Mouse (Mus musculus): ENCODE data around the gene 2700097O09Rik.

DNA sequence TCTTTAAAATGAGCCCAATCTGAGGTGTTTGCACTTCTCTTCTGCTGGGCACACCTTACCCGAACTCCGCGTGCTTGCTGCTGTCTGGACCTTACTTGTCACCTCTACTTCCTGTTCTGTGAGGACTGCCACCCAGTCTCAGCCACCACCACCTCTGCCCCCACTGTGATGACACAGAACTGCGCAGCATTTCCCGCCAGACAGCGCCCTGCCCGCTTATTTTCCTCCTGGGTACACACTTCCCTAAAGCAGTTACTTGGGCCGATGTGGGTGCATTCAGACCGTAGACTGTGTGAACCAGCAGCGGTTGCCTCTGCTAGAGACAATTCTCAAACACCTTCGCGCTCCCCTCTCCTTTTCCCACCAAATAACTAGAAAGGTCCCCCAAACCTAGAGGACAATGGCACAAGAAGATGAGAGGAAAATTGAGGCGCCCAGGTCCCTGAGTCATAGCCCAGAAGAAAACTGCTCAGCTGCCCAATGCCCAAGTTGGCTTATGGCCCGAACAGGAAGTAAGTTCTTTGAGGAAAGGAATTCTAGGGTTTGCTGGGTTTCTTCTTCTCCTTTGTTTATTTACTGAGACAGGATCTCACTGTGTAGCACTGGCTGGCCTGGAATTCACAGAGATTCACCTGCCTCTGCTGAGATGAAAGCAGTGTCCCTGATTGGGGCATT is 80.8 kb downstream of the 2700097O09Rik start:
- TF ChIP-seq CTCF (IDR thresholded peaks at IDR 0.05; ENCODE audit: extremely low read depth, insufficient read length, insufficient replicate concordance, low read depth, low read length) (no peak), POLR2A (IDR thresholded peaks at IDR 0.05; ENCODE audit: low read depth, low read length) (no peak)
